Mouse (Mus musculus): ENCODE measurements at regions not wholly inside any gene's neighbourhood (a gene's known extent, or its start where the extent isn't known, plus 50 kb on each side); places are given as distances from the start of the nearest gene placed in this dataset.

GRCm38 (mm10) chr13:90371415-90372150 is 282.2 kb upstream of the Xrcc4 start:
- TF ChIP-seq CTCF (IDR thresholded peaks at IDR 0.05; ENCODE audit: borderline replicate concordance, extremely low read depth, insufficient read depth, insufficient read length): no peak
- TF ChIP-seq POLR2A (IDR thresholded peaks at IDR 0.05; ENCODE audit: borderline replicate concordance, extremely low read depth, insufficient read depth, insufficient read length, poor library complexity, severe bottlenecking): no peak
- no peak for DNase-seq (ENCODE audit: low read depth)

- TF ChIP-seq POLR2A (IDR thresholded peaks at IDR 0.05; ENCODE audit: borderline replicate concordance, extremely low read depth, insufficient read depth, insufficient read length, poor library complexity, severe bottlenecking) (no peak), CTCF (IDR thresholded peaks at IDR 0.05; ENCODE audit: borderline replicate concordance, extremely low read depth, insufficient read depth, insufficient read length) (no peak)
- no peak for DNase-seq (ENCODE audit: low read depth)
These were observed 281.5 kb upstream of the Xrcc4 start for GRCm38 (mm10) chr13:90370746-90371414.

- TF ChIP-seq CTCF (IDR thresholded peaks at IDR 0.05; ENCODE audit: borderline replicate concordance, extremely low read depth, insufficient read depth, insufficient read length): no peak
- TF ChIP-seq POLR2A (IDR thresholded peaks at IDR 0.05; ENCODE audit: borderline replicate concordance, extremely low read depth, insufficient read depth, insufficient read length, poor library complexity, severe bottlenecking): no peak
- no peak for DNase-seq (ENCODE audit: low read depth)
These were observed 275.2 kb upstream of the Xrcc4 start for GRCm38 (mm10) chr13:90364518-90365027.

GRCm38 (mm10) chr13:90359861-90360601 is 270.6 kb upstream of the Xrcc4 start:
- no peak for DNase-seq (ENCODE audit: low read depth)
- TF ChIP-seq CTCF (IDR thresholded peaks at IDR 0.05; ENCODE audit: borderline replicate concordance, extremely low read depth, insufficient read depth, insufficient read length) (no peak), POLR2A (IDR thresholded peaks at IDR 0.05; ENCODE audit: borderline replicate concordance, extremely low read depth, insufficient read depth, insufficient read length, poor library complexity, severe bottlenecking) (no peak)

GRCm38 (mm10) chr13:90358149-90358548 is 268.7 kb upstream of the Xrcc4 start:
- TF ChIP-seq POLR2A (IDR thresholded peaks at IDR 0.05; ENCODE audit: borderline replicate concordance, extremely low read depth, insufficient read depth, insufficient read length, poor library complexity, severe bottlenecking) (no peak), CTCF (IDR thresholded peaks at IDR 0.05; ENCODE audit: borderline replicate concordance, extremely low read depth, insufficient read depth, insufficient read length) (no peak)
- DNase-seq (ENCODE audit: low read depth): peak; percentile 81

GRCm38 (mm10) chr13:90355602-90356001 is 266.2 kb upstream of the Xrcc4 start:
- DNase-seq (ENCODE audit: low read depth): no peak
- TF ChIP-seq CTCF (IDR thresholded peaks at IDR 0.05; ENCODE audit: borderline replicate concordance, extremely low read depth, insufficient read depth, insufficient read length) (no peak), POLR2A (IDR thresholded peaks at IDR 0.05; ENCODE audit: borderline replicate concordance, extremely low read depth, insufficient read depth, insufficient read length, poor library complexity, severe bottlenecking) (no peak)

GRCm38 (mm10) chr13:90342823-90343222 is 253.4 kb upstream of the Xrcc4 start:
- TF ChIP-seq POLR2A (IDR thresholded peaks at IDR 0.05; ENCODE audit: borderline replicate concordance, extremely low read depth, insufficient read depth, insufficient read length, poor library complexity, severe bottlenecking) (no peak), CTCF (IDR thresholded peaks at IDR 0.05; ENCODE audit: borderline replicate concordance, extremely low read depth, insufficient read depth, insufficient read length) (no peak)
- DNase-seq (ENCODE audit: low read depth): no peak

- TF ChIP-seq POLR2A (IDR thresholded peaks at IDR 0.05; ENCODE audit: borderline replicate concordance, extremely low read depth, insufficient read depth, insufficient read length, poor library complexity, severe bottlenecking) (no peak), CTCF (IDR thresholded peaks at IDR 0.05; ENCODE audit: borderline replicate concordance, extremely low read depth, insufficient read depth, insufficient read length) (no peak)
- no peak for DNase-seq (ENCODE audit: low read depth)
These were observed 252.3 kb upstream of the Xrcc4 start for GRCm38 (mm10) chr13:90341597-90342212.

GRCm38 (mm10) chr13:90340647-90341160 is 251.3 kb upstream of the Xrcc4 start:
- TF ChIP-seq CTCF (IDR thresholded peaks at IDR 0.05; ENCODE audit: borderline replicate concordance, extremely low read depth, insufficient read depth, insufficient read length) (no peak), POLR2A (IDR thresholded peaks at IDR 0.05; ENCODE audit: borderline replicate concordance, extremely low read depth, insufficient read depth, insufficient read length, poor library complexity, severe bottlenecking) (no peak)
- no peak for DNase-seq (ENCODE audit: low read depth)

- TF ChIP-seq CTCF (IDR thresholded peaks at IDR 0.05; ENCODE audit: borderline replicate concordance, extremely low read depth, insufficient read depth, insufficient read length) (no peak), POLR2A (IDR thresholded peaks at IDR 0.05; ENCODE audit: borderline replicate concordance, extremely low read depth, insufficient read depth, insufficient read length, poor library complexity, severe bottlenecking) (no peak)
- no peak for DNase-seq (ENCODE audit: low read depth)
These were observed 248.2 kb upstream of the Xrcc4 start for GRCm38 (mm10) chr13:90337591-90337990.

GRCm38 (mm10) chr13:90335741-90336037 is 246.3 kb upstream of the Xrcc4 start:
- no peak for TF ChIP-seq POLR2A (IDR thresholded peaks at IDR 0.05; ENCODE audit: borderline replicate concordance, extremely low read depth, insufficient read depth, insufficient read length, poor library complexity, severe bottlenecking)
- no peak for DNase-seq (ENCODE audit: low read depth)

Data from brain, embryonic 14.5 days (tissue).